Mouse (Mus musculus) heart, postnatal 0 days (tissue): Measurements from ENCODE around the gene Efcab9. TPM values are rescaled to one million over a fixed set of nuclear protein-coding genes. Genes with fewer than 3 reads are reported as not detected.

Source experiments
- ATAC-seq: fragments of 200-750 bp; cut with Nextera tagmentation; 2 replicates; pipeline ENCODE4 v1.8.0; 2017; ENCODE audit warnings: low read depth, moderate number of reproducible peaks, moderate library complexity; ENCODE audit not compliant: insufficient read depth
- DNase-seq: peaks from one replicate; pipeline ENCODE4 v3.0.0-alpha.2; 2016; ENCODE audit warnings: low spot score
- H3K27ac ChIP-seq: fragments of 300-500 bp; sonication (generic); 2 replicates; pipeline ENCODE4 v1.5.1; 2014; ENCODE audit warnings: low read depth, mild to moderate bottlenecking
- H3K27me3 ChIP-seq: fragments of 300-500 bp; sonication (generic); 2 replicates; pipeline ENCODE4 v1.6.1; 2014; ENCODE audit warnings: low read length, mixed read lengths; ENCODE audit not compliant: control insufficient read depth, insufficient read depth
- H3K36me3 ChIP-seq: fragments of 300-500 bp; sonication (generic); replicated peaks from 2 replicates; pipeline ENCODE4 v1.6.1; 2014; ENCODE audit warnings: low read length, mixed read lengths; ENCODE audit not compliant: control insufficient read depth, insufficient read depth
- H3K4me1 ChIP-seq: fragments of 300-500 bp; sonication (generic); 2 replicates; pipeline ENCODE4 v1.6.1; 2014; ENCODE audit warnings: antibody characterized with exemption; ENCODE audit not compliant: control insufficient read depth, insufficient read depth
- H3K4me2 ChIP-seq: fragments of 300-500 bp; sonication (generic); 2 replicates; pipeline ENCODE4 v1.6.1; 2014; ENCODE audit warnings: low read depth, mild to moderate bottlenecking, low read length, moderate library complexity
- H3K4me3 ChIP-seq: fragments of 300-500 bp; sonication (generic); 2 replicates; pipeline ENCODE4 v1.5.1; 2014; ENCODE audit warnings: low read depth, low read length
- H3K9ac ChIP-seq: fragments of 300-500 bp; sonication (generic); replicated peaks from 2 replicates; pipeline ENCODE4 v1.6.1; 2014; ENCODE audit warnings: low read depth, low read length, mixed read lengths
- H3K9me3 ChIP-seq: fragments of 300-500 bp; sonication (generic); replicated peaks from 2 replicates; pipeline ENCODE4 v1.6.1; 2016; ENCODE audit warnings: low read length; ENCODE audit not compliant: control insufficient read depth
- CTCF ChIP-seq: IDR thresholded peaks from 2 replicates; pipeline ENCODE4 v1.5.1; 2016; ENCODE audit warnings: antibody characterized with exemption, control low read depth, low read depth
- EP300 ChIP-seq: IDR thresholded peaks from 2 replicates; pipeline ENCODE4 v1.6.1; 2016; ENCODE audit warnings: antibody characterized with exemption, low read depth
- WGBS: fragments of 180-500 bp; shearing (Covaris S2); extraction: QIAGEN DNeasy Blood & Tissue Kit; methylation state at CpG from one replicate; pipeline ENCODE4 v1.1.7; 2014; 5-methylcytosine and 5-hydroxymethylcytosine counted together
- polyA plus RNA-seq: library from polyadenylated mRNA; unstranded; fragments of >200 nt; fragmentation: Nextera tagmentation; extraction: Ambion mirVana; gene quantifications from 2 replicates; pipeline ENCODE4 v1.2.1, GENCODE M21; 2015
- total RNA-seq: library from RNA; depleted of rRNA; stranded (reverse); fragments of >200 nt; gene quantifications from 2 replicates; pipeline ENCODE4 v1.2.3, GENCODE M21; 2014; ENCODE audit warnings: low replicate concordance

The Efcab9 gene
- total and polyA plus RNA-seq, 2 experiments from 2014 or later: 0.18 TPM; not detected in 1

DNA sequence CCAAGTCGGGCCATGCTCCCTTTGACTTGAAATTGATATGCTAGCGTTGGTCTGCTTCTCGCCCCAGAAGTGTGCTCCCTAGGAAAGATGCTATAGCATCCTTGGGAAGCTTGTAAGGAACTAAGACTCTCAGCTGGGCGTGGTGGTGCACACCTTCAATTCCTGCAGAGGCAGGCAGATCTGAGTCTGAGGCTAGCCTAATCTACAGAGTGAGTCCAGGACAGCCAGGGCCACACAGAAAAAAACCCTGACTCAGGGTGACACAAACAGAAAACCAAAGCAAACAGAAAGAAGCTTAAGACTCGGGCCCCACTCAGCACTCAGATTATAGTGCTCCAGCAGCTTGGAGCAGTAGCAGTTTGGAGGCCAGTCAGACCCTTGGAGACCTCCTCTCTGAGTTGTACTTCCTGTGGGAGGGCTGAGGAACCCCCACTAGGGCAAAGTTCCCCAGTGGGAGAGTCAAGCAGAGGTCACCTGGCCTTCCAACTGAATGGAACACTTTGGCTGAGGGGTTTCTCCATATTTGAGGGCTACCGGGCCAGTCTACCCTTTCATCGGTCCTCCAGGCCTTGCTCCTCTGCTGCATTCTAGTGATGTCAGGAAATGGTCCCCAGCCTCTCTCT, 2.7 kb upstream of the Efcab9 start:
- Histone ChIP-seq H3K4me3 (peak overlapping the region; percentile 73), H3K27ac (peak overlapping the region; percentile 10; the same call in 1 of the 2 replicates), H3K4me2 (peak overlapping the region; percentile 97), H3K9ac (no peak overlapping the region), H3K9me3 (no peaks in the 10 kb centered on the region), H3K27me3 (no peaks in the 10 kb centered on the region), H3K36me3 (no peaks in the 10 kb centered on the region), H3K4me1 (peaks cover 20% of the 10 kb centered on the region)
- ATAC-seq (no peak), DNase-seq (no peak)
- 75% methylated on average over 7 of the region's 7 CpGs for WGBS
- TF ChIP-seq EP300 (no peak), CTCF (no peak)

DNA sequence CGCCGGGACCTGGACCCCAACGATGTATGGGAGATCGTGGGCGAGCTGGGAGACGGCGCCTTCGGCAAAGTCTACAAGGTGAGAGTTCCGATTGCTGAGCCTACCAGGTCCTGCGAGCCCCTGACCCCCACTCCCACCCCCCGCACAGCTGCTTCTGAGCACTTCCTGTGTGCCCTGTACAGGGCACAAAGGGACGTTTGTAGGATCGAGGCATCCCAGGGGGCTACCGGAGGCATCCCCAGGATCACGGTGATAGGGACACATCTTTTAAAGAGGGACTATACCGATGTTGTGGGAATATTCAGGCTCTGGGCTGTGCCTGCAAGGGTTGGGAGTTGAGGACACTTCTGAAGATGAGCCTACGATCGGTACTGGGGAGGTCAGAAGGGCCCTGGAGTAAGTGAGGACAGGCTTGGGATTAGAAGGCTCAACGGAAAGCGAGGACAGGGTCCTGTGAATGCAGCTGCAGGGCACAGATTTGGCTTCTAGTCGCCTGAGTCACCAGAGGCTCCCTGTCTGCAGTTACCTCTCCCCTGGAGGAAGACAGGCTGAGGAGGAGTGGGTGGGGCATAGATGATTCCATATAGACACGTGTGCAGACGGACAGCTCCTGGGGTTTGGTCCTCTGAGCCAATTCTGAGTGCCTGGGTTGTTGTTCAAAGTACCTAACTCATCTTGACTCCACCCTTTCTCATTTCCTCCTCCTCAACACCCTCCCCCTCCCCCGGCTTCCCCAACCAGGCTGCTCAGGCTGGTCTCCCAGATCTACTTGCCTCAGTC, 1.8 kb upstream of the Efcab9 start:
- WGBS: 3% methylated on average over 24 of the region's 24 CpGs
- TF ChIP-seq EP300: no peak
- no peak for TF ChIP-seq CTCF
- H3K36me3 ChIP-seq: no peaks in the 10 kb centered on the region
- no peaks in the 10 kb centered on the region for H3K9me3 ChIP-seq
- DNase-seq: no peak
- H3K4me3 ChIP-seq: peak overlapping the region; percentile 73
- H3K4me1 ChIP-seq: peaks cover 14% of the 10 kb centered on the region
- peak overlapping the region; percentile 17; the same call in 1 of the 2 replicates for H3K27ac ChIP-seq
- peak overlapping the region; percentile 97 for H3K4me2 ChIP-seq
- ATAC-seq: peak; percentile 7; the same call in 1 of the 2 replicates
- H3K9ac ChIP-seq: peak overlapping the region; percentile 49
- no peaks in the 10 kb centered on the region for H3K27me3 ChIP-seq

DNA sequence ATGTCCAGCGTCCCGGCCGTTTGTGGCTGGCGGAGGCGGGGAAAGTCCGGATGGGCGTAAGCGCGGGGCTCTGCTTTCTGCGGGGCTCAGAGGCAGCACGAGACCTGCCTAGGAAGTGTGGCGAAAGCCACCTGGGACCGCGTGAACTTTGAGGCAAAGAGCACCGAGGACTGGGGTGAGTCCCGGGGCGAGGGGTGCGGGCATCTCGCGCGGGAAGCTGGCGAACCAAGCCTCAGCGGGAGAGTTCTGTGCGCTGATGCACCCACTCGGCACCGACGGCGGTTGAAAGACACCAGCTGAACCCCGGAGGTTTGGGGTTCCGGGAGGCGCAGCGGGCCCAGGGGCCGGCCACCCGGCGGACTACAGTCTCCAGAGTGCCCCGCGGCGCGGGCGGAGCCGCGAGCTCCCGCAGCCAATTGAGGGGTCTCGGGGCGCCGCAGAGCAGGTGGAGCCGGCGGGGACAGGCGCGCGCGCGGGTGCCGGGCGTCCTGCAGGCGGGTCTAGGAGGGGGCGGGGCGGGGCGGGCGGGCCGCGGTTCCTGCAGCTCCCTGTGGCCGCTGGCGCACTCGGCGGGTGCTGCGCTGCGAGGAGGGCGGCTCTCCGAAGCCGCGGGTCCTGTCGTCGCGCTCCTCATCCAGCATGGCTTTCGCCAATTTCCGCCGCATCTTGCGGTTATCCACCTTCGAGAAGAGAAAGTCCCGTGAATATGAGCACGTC, 1.0 kb upstream of the Efcab9 start, which contains the start of gene Stk10:
Gene Stk10, plus strand, starts transcription at position 541 of the 717 bp plus-strand sequence.
- ATAC-seq (peak; percentile 97), DNase-seq (peak; percentile 84)
- H3K4me3 ChIP-seq: peak within 1 kb of the TSS; percentile 73
- peak within 1 kb of the TSS; percentile 55 for H3K27ac ChIP-seq
- H3K27me3 ChIP-seq: no peaks in the 10 kb centered on the region
- WGBS: under 1% methylated on average over 79 of the region's 82 CpGs
- no peaks in the 10 kb centered on the region for H3K36me3 ChIP-seq
- TF ChIP-seq CTCF: no peak
- no peak for TF ChIP-seq EP300
- H3K4me1 ChIP-seq: peaks cover 6% of the 10 kb centered on the region; the same call in 1 of the 2 replicates
- no peaks in the 10 kb centered on the region for H3K9me3 ChIP-seq
- peak within 1 kb of the TSS; percentile 97 for H3K4me2 ChIP-seq
- H3K9ac ChIP-seq: peak within 1 kb of the TSS; percentile 49

- no peak for ATAC-seq
- Histone ChIP-seq H3K9me3 (no peaks in the 10 kb centered on the region), H3K4me3 (no peak overlapping the region), H3K9ac (no peak overlapping the region), H3K27me3 (no peaks in the 10 kb centered on the region), H3K4me2 (no peak overlapping the region), H3K27ac (no peak overlapping the region), H3K4me1 (peaks cover 6% of the 10 kb centered on the region; the same call in 1 of the 2 replicates), H3K36me3 (no peaks in the 10 kb centered on the region)
- DNase-seq: no peak
- TF ChIP-seq CTCF (peak; percentile 45), EP300 (no peak)
- WGBS: 57% methylated on average over 1 of the region's 1 CpGs
Measured at GRCm38 (mm10) chr11:32530151-32530550, 1.7 kb downstream of the Efcab9 start.

DNA sequence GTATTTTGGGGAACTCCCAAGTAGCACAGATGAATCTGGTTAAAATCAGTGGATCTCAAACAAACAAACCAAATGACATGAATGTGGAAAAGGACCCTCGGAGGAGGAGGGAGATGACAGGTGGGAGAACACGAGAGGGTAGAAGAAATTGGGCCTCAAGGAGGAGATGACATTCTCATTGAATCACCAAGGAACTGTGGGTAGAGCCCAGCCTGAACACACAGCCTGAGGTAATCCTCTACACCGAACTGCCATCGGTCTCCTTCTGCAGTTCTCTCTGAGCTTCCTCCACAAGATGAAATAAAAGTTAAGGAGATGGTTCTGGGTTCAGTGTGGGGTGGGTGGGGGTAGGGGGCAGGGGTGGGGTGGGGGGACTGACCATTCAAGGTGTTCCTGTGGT, 4.9 kb downstream of the Efcab9 start:
- Histone ChIP-seq H3K4me3 (no peak overlapping the region), H3K4me1 (0 out of 2 replicates have a peak, but pooled peaks cover under 1% of the 10 kb centered on the region), H3K9me3 (no peaks in the 10 kb centered on the region), H3K36me3 (no peaks in the 10 kb centered on the region), H3K27me3 (no peaks in the 10 kb centered on the region), H3K27ac (no peak overlapping the region), H3K9ac (no peak overlapping the region), H3K4me2 (no peak overlapping the region)
- WGBS: 74% methylated on average over 4 of the region's 4 CpGs
- TF ChIP-seq EP300 (no peak), CTCF (no peak)
- DNase-seq: no peak
- ATAC-seq: no peak
